8 mouse cellular contexts compared by ENCODE assay signal in the genomic region with DNA sequence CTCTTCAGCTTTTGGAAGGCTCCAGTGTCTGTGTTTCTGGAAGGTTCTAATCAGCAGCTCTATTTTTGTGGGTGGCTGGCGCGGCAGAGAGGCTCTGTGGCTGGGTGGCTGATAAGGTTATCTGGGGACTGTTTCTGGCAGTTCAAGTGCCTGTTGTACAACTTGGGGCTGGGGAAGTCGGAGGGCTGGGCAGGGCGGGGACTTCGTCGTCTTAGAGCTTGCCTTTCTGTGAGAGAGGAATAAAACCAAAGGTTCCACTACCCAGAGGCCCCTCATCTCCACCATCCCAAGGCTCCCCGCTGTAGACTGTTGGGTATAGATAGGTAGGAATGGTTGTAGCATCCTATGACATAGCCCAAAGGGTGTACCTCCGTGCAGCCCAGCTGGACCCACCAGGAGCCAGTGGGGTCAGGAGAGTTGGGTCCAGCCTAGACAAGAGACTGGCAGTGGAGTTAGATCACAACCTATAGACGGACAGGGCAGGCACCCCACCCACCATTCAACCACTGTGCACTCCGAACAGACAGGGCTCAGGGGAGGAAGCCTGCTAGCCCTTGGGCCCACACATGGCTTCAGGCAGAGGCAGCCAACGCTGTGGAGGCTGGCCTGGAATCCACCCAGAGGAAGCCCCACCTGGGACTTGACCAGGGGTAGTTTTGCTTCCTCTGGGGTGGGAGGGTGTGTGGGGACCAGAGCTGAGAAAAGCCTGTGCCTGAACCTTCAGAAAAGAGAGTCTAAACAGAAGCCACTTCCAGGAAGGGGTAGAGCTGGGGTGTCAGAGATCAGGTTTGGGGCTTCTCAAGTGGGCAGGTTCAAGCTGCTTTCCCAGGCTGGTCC.
A peak's percentile ranks its signal among the peaks of the same experiment; 100 is the strongest.
DNase-seq lines count a peak whose midpoint lies in the region; ATAC-seq and TF ChIP-seq lines count a peak whose summit lies in the region.

No protein-coding gene starts in this region.

- H3K27ac ChIP-seq in layer of hippocampus, adult 2 months = peak overlapping the region; percentile 18; the same call in 1 of the 2 replicates
- no peak overlapping the region for H3K27ac ChIP-seq in hindbrain, embryonic 16.5 days (ENCODE audit: low read depth, low read length)

- no peak overlapping the region for H3K9ac ChIP-seq in hindbrain, embryonic 16.5 days (ENCODE audit: low read depth, low read length)

- no peaks in the 10 kb centered on the region for H3K27me3 ChIP-seq in hindbrain, embryonic 16.5 days (replicated peaks; ENCODE audit: control insufficient read depth, insufficient read depth, low read length)

- DNase-seq in layer of hippocampus, adult 2 months (ENCODE audit: low spot score in 2 of 2) = no peak
- no peak for DNase-seq in layer of hippocampus, postnatal 36 days
- peak; percentile 89 for DNase-seq in c-Kit-positive CD71-positive TER-119-negative erythroid progenitor cells, embryonic 14.5 days (ENCODE audit: low read depth)
- DNase-seq in heart, postnatal 4 days = peak; percentile 75
- peak; percentile 50 to 51 for DNase-seq in spleen, adult 18-20 months
- no peak for DNase-seq in kidney, postnatal 4 days
- DNase-seq in kidney, adult 8-10 months = no peak

- TF ChIP-seq CTCF in layer of hippocampus, adult 2 months (conservative IDR thresholded peaks at IDR 0.05) = no peak

- H3K36me3 ChIP-seq in hindbrain, embryonic 16.5 days (ENCODE audit: control insufficient read depth, insufficient read depth, low read length) = no peaks in the 10 kb centered on the region

- H3K4me2 ChIP-seq in hindbrain, embryonic 16.5 days (ENCODE audit: low read length) = no peak overlapping the region

- ATAC-seq in hindbrain, embryonic 16.5 days = no peak

- no peaks in the 10 kb centered on the region for H3K9me3 ChIP-seq in hindbrain, embryonic 16.5 days (ENCODE audit: control insufficient read depth, low read length)

- no peaks in the 10 kb centered on the region for H3K4me1 ChIP-seq in hindbrain, embryonic 16.5 days (ENCODE audit: control insufficient read depth, insufficient read depth, low read depth, low read length)

- 87% methylated on average over 11 of the region's 11 CpGs for WGBS in hindbrain, embryonic 16.5 days

- H3K4me3 ChIP-seq in layer of hippocampus, adult 2 months = no peak overlapping the region
- H3K4me3 ChIP-seq in hindbrain, embryonic 16.5 days (ENCODE audit: low read length) = no peak overlapping the region

Comparison
In these comparisons a context has a peak if more than half of its experiments do, and no peak if none do; other contexts are left out.
1. DNase-seq: peak in c-Kit-positive CD71-positive TER-119-negative erythroid progenitor cells, embryonic 14.5 days (single experiment), heart, postnatal 4 days (single experiment) and spleen, adult 18-20 months (2 of 2); none in layer of hippocampus, adult 2 months (0 of 2), layer of hippocampus, postnatal 36 days (0 of 2), kidney, postnatal 4 days (0 of 2) and kidney, adult 8-10 months (0 of 2).